Mouse (Mus musculus) MEL (cell line): ENCODE data around the gene Vwce. TPM values are rescaled to one million over a fixed set of nuclear protein-coding genes. Genes with fewer than 3 reads are reported as not detected.

ENCODE experiments used
- DNase-seq: peaks from one replicate; pipeline ENCODE4 v3.0.0; 2011; ENCODE audit warnings: low read depth, low spot score
- H3K27ac ChIP-seq: 2 replicates; pipeline ENCODE4 v1.5.1; 2012; ENCODE audit warnings: low read depth, mild to moderate bottlenecking, control low read depth, low read length, moderate library complexity; ENCODE audit not compliant: control insufficient read depth
- H3K27me3 ChIP-seq, 2 experiments: fragments of 150-350 bp in 1 of 2; sonication (generic) in 1 of 2; 2 replicates each; pipeline ENCODE4 v1.6.1; 2012; ENCODE audit warnings: low read length in 2 of 2, mild to moderate bottlenecking in 2 of 2, improper control_type of control experiment in 1 of 2, moderate library complexity in 1 of 2; ENCODE audit not compliant: insufficient read depth in 2 of 2, control insufficient read depth in 1 of 2
- H3K36me3 ChIP-seq, 2 experiments: 2 replicates each; pipeline ENCODE4 v1.6.1; 2012 to 2014; ENCODE audit warnings: low read length in 2 of 2, improper control_type of control experiment in 1 of 2, inconsistent platforms in 1 of 2, mild to moderate bottlenecking in 1 of 2; ENCODE audit not compliant: insufficient read depth in 2 of 2, control insufficient read depth in 1 of 2
- H3K4me1 ChIP-seq, 2 experiments: fragments of 150-350 bp in 1 of 2; sonication (generic) in 1 of 2; 2 replicates each; pipeline ENCODE4 v1.6.1; 2012; ENCODE audit warnings: low read length in 2 of 2, improper control_type of control experiment in 1 of 2, mild to moderate bottlenecking in 1 of 2; ENCODE audit not compliant: insufficient read depth in 2 of 2, control insufficient read depth in 1 of 2
- H3K4me3 ChIP-seq, 2 experiments: fragments of 150-350 bp in 1 of 2; sonication (generic) in 1 of 2; 2 replicates each; pipeline ENCODE4 v1.5.1; 2012; ENCODE audit warnings: low read depth in 2 of 2, low read length in 2 of 2, mild to moderate bottlenecking in 2 of 2, moderate library complexity in 2 of 2, control low read depth in 1 of 2, improper control_type of control experiment in 1 of 2; ENCODE audit not compliant: control insufficient read depth in 1 of 2, insufficient read depth in 1 of 2
- H3K79me2 ChIP-seq: 2 replicates; pipeline ENCODE4 v1.6.1; 2012; ENCODE audit warnings: mild to moderate bottlenecking, low read length, moderate library complexity; ENCODE audit not compliant: control insufficient read depth, poor library complexity, insufficient read depth
- H3K9ac ChIP-seq: 2 replicates; pipeline ENCODE4 v1.6.1; 2012; ENCODE audit warnings: low read depth, mild to moderate bottlenecking, control low read depth, low read length, moderate library complexity; ENCODE audit not compliant: control insufficient read depth, poor library complexity, severe bottlenecking
- H3K9me3 ChIP-seq: fragments of 150-350 bp; sonication (generic); replicated peaks from 2 replicates; pipeline ENCODE4 v1.6.1; 2012; ENCODE audit warnings: mild to moderate bottlenecking, low read length, improper control_type of control experiment, moderate library complexity; ENCODE audit not compliant: insufficient read depth
- KAT2A ChIP-seq: conservative IDR thresholded peaks from 2 replicates; pipeline ENCODE4 v1.6.1; 2012; ENCODE audit warnings: low read depth, low read length, improper control_type of control experiment, inconsistent platforms
- POLR2A ChIP-seq, 2 experiments: IDR thresholded peaks; 2 replicates each; pipeline ENCODE4 v1.6.1; 2011 to 2012; ENCODE audit warnings: low read length in 2 of 2, mild to moderate bottlenecking in 2 of 2, control low read depth in 1 of 2, improper control_type of control experiment in 1 of 2, low read depth in 1 of 2, moderate library complexity in 1 of 2; ENCODE audit not compliant: control insufficient read depth in 1 of 2, insufficient read depth in 1 of 2, poor library complexity in 1 of 2
- POLR2AphosphoS5 ChIP-seq: IDR thresholded peaks from 2 replicates; pipeline ENCODE4 v1.6.1; 2012; ENCODE audit warnings: low read depth, borderline replicate concordance, mild to moderate bottlenecking, inconsistent platforms, low read length, moderate library complexity, mixed read lengths
- RAD21 ChIP-seq: IDR thresholded peaks from 2 replicates; pipeline ENCODE4 v1.6.1; 2011; ENCODE audit warnings: mild to moderate bottlenecking, low read depth, low read length, improper control_type of control experiment
- RCOR1 ChIP-seq: IDR thresholded peaks from 2 replicates; pipeline ENCODE4 v1.6.1; 2012; ENCODE audit warnings: low read depth, mild to moderate bottlenecking, inconsistent platforms, low read length, improper control_type of control experiment
- SIN3A ChIP-seq: IDR thresholded peaks from 2 replicates; pipeline ENCODE4 v1.6.1; 2012; ENCODE audit warnings: low read length, improper control_type of control experiment, inconsistent platforms
- USF1 ChIP-seq: IDR thresholded peaks from 2 replicates; pipeline ENCODE4 v1.6.1; 2014; ENCODE audit warnings: low read depth, mild to moderate bottlenecking, inconsistent platforms, low read length, improper control_type of control experiment, moderate library complexity
- USF2 ChIP-seq, 2 experiments: IDR thresholded peaks; 2 replicates each; pipeline ENCODE4 v1.6.1; 2011 to 2012; ENCODE audit warnings: improper control_type of control experiment in 2 of 2, low read length in 2 of 2, borderline replicate concordance in 1 of 2, inconsistent platforms in 1 of 2, low read depth in 1 of 2, mild to moderate bottlenecking in 1 of 2; ENCODE audit not compliant: insufficient read depth in 1 of 2
- ZMIZ1 ChIP-seq: IDR thresholded peaks from 2 replicates; pipeline ENCODE4 v1.6.1; 2012; ENCODE audit warnings: low read depth, mild to moderate bottlenecking, inconsistent platforms, low read length, improper control_type of control experiment, moderate library complexity
- polyA plus RNA-seq, 2 experiments: library from polyadenylated mRNA; stranded (reverse) in 1 of 2; unstranded in 1 of 2; fragments of >175 nt in 1 of 2; fragments of >200 nt in 1 of 2; gene quantifications; 2 replicates each; pipeline versions ENCODE4 v1.2.1 to v1.2.4; 2012; ENCODE audit warnings: low replicate concordance in 2 of 2, low read depth in 1 of 2; ENCODE audit not compliant: insufficient read length in 2 of 2, insufficient read depth in 1 of 2, missing spikeins in 1 of 2
- total RNA-seq: library from RNA; depleted of rRNA; stranded (reverse); fragments of 300-350 nt; gene quantifications from 2 replicates; pipeline ENCODE4 v1.2.3, GENCODE M21; 2012

The Vwce gene
- total and polyA plus RNA-seq, 3 experiments: 0.04 to 666 (median 1.8) TPM

GRCm38 (mm10) chr19:10656058-10656457 is 22.0 kb downstream of the Vwce start:
- peaks cover 0 to 23% of the 10 kb centered on the region in 2 experiments; a peak in 2 of 4 replicates for H3K36me3 ChIP-seq
- no peak overlapping the region for H3K27ac ChIP-seq
- H3K4me3 ChIP-seq: no peak overlapping the region
- TF ChIP-seq POLR2AphosphoS5: no peak
- H3K9me3 ChIP-seq: no peaks in the 10 kb centered on the region
- no peaks in the 10 kb centered on the region for H3K79me2 ChIP-seq
- no peak for DNase-seq
- H3K9ac ChIP-seq: no peak overlapping the region
- H3K4me1 ChIP-seq: peaks cover 5 to 17% of the 10 kb centered on the region in 2 experiments
- H3K27me3 ChIP-seq: no peaks in the 10 kb centered on the region

- Histone ChIP-seq H3K79me2 (no peaks in the 10 kb centered on the region), H3K36me3 (peaks cover 0 to 25% of the 10 kb centered on the region in 2 experiments; a peak in 2 of 4 replicates), H3K9ac (no peak overlapping the region)
- no peak for DNase-seq
- TF ChIP-seq RCOR1 (no peak), USF2 (IDR thresholded peaks at IDR 0.05; ENCODE audit: borderline replicate concordance in 1 of 2, insufficient read depth in 1 of 2, low read depth in 1 of 2, low read length in 2 of 2) (no peak)
- TF ChIP-seq, all 39 proteins: peak for 0
- H3K4me1 ChIP-seq: peaks cover 8 to 17% of the 10 kb centered on the region in 2 experiments; a peak in 3 of 4 replicates
- H3K9me3 ChIP-seq: no peaks in the 10 kb centered on the region
- H3K4me3 ChIP-seq: no peak overlapping the region
- no peaks in the 10 kb centered on the region for H3K27me3 ChIP-seq
- H3K27ac ChIP-seq: no peak overlapping the region
Measured at GRCm38 (mm10) chr19:10657742-10658141, 23.7 kb downstream of the Vwce start.

- Histone ChIP-seq H3K4me3 (no peak overlapping the region), H3K79me2 (no peaks in the 10 kb centered on the region), H3K9ac (no peak overlapping the region), H3K36me3 (peaks cover 0 to 31% of the 10 kb centered on the region in 2 experiments; a peak in 2 of 4 replicates), H3K9me3 (no peaks in the 10 kb centered on the region), H3K27me3 (no peaks in the 10 kb centered on the region), H3K27ac (no peak overlapping the region), H3K4me1 (peaks cover 8 to 23% of the 10 kb centered on the region in 2 experiments; a peak in 3 of 4 replicates)
- DNase-seq: no peak
- TF ChIP-seq USF2 (IDR thresholded peaks at IDR 0.05; ENCODE audit: borderline replicate concordance in 1 of 2, insufficient read depth in 1 of 2, low read depth in 1 of 2, low read length in 2 of 2): no peak
- no peak for TF ChIP-seq USF1
- TF ChIP-seq RAD21: no peak
- no peak for TF ChIP-seq POLR2A (IDR thresholded peaks at IDR 0.05; ENCODE audit: control insufficient read depth in 1 of 2, insufficient read depth in 1 of 2, low read depth in 1 of 2, low read length in 2 of 2, poor library complexity in 1 of 2)
- TF ChIP-seq SIN3A: no peak
- TF ChIP-seq KAT2A: no peak
- TF ChIP-seq ZMIZ1: no peak
Measured at GRCm38 (mm10) chr19:10658406-10658805, 24.4 kb downstream of the Vwce start.
